Mouse (Mus musculus) midbrain, embryonic 10.5 days (tissue): ENCODE data around the gene Wfdc5. TPM values are rescaled to one million over a fixed set of nuclear protein-coding genes. Genes with fewer than 3 reads are reported as not detected.
"Not testable (repeated sequence)": the region's sequence is repeated elsewhere in the genome, so short reads cannot be mapped to it uniquely, and the experiment has no call there.

Source experiments
- DNase-seq: peaks from one replicate; pipeline ENCODE4 v3.0.0-alpha.2; 2017; ENCODE audit warnings: low spot score
- H3K27ac ChIP-seq: fragments of 300-500 bp; sonication (generic); replicated peaks from 2 replicates; pipeline ENCODE4 v1.5.1; 2016; ENCODE audit warnings: mild to moderate bottlenecking
- H3K27me3 ChIP-seq: fragments of 300-500 bp; sonication (generic); 2 replicates; pipeline ENCODE4 v1.6.1; 2016; ENCODE audit warnings: low read depth, mild to moderate bottlenecking; ENCODE audit not compliant: poor library complexity, severe bottlenecking
- H3K36me3 ChIP-seq: fragments of 300-500 bp; sonication (generic); 2 replicates; pipeline ENCODE4 v1.6.1; 2016; ENCODE audit warnings: mild to moderate bottlenecking, moderate library complexity
- H3K4me1 ChIP-seq: fragments of 300-500 bp; sonication (generic); 2 replicates; pipeline ENCODE4 v1.6.1; 2016
- H3K4me3 ChIP-seq: fragments of 300-500 bp; sonication (generic); 2 replicates; pipeline ENCODE4 v1.5.1; 2016; ENCODE audit warnings: mild to moderate bottlenecking, moderate library complexity
- H3K9me3 ChIP-seq: fragments of 300-500 bp; sonication (generic); replicated peaks from 2 replicates; pipeline ENCODE4 v1.6.1; 2016; ENCODE audit warnings: mild to moderate bottlenecking
- WGBS: fragments of 180-500 bp; shearing (Covaris S2); methylation state at CpG from one replicate; pipeline ENCODE4 v1.1.7; 2016; 5-methylcytosine and 5-hydroxymethylcytosine counted together
- polyA plus RNA-seq: library from polyadenylated mRNA; unstranded; fragments of >200 nt; fragmentation: Nextera tagmentation; extraction: Ambion mirVana; gene quantifications from 2 replicates; pipeline ENCODE4 v1.2.1, GENCODE M21; 2016

Wfdc5 gene
- polyA plus RNA-seq = not detected in 2 replicates

GRCm38 (mm10) chr2:164182692-164183255, at the start of gene Wfdc5:
Gene Wfdc5 (minus strand): TSS chr2:164182742.
- no peak for DNase-seq
- WGBS = 71% methylated on average over 7 of the region's 7 CpGs
- H3K4me1 ChIP-seq = peaks cover 9% of the 10 kb centered on the region

GRCm38 (mm10) chr2:164228361-164229070, 46.0 kb upstream of the Wfdc5 start:
- WGBS = 88% methylated on average over 8 of the region's 8 CpGs

More at GRCm38 (mm10) chr2:164182692-164183255, at the start of gene Wfdc5:
- Histone ChIP-seq H3K36me3 (no peaks in the 10 kb centered on the region), H3K9me3 (no peaks in the 10 kb centered on the region), H3K27me3 (peaks cover 15% of the 10 kb centered on the region; the same call in 1 of the 2 replicates), H3K4me3 (no peak within 1 kb of the TSS), H3K27ac (no peak within 1 kb of the TSS)

GRCm38 (mm10) chr2:164221522-164221921, 39.0 kb upstream of the Wfdc5 start, which contains the start of gene Wfdc15b:
Gene Wfdc15b (minus strand): TSS chr2:164221660.
- H3K27ac ChIP-seq = no peak within 1 kb of the TSS
- 89% methylated on average over 11 of the region's 11 CpGs for WGBS
- H3K36me3 ChIP-seq = no peaks in the 10 kb centered on the region
- no peak for DNase-seq
- no peaks in the 10 kb centered on the region for H3K27me3 ChIP-seq
- no peaks in the 10 kb centered on the region for H3K4me1 ChIP-seq
- no peak within 1 kb of the TSS for H3K4me3 ChIP-seq
- no peaks in the 10 kb centered on the region for H3K9me3 ChIP-seq

More at GRCm38 (mm10) chr2:164228361-164229070, 46.0 kb upstream of the Wfdc5 start:
- Histone ChIP-seq H3K27me3 (no peaks in the 10 kb centered on the region), H3K9me3 (no peaks in the 10 kb centered on the region), H3K27ac (no peak overlapping the region), H3K4me1 (no peaks in the 10 kb centered on the region), H3K4me3 (no peak overlapping the region), H3K36me3 (no peaks in the 10 kb centered on the region)
- no peak for DNase-seq

- DNase-seq = no peak
- Histone ChIP-seq H3K4me1 (no peaks in the 10 kb centered on the region), H3K27me3 (no peaks in the 10 kb centered on the region), H3K9me3 (no peaks in the 10 kb centered on the region), H3K36me3 (no peaks in the 10 kb centered on the region), H3K4me3 (no peak overlapping the region), H3K27ac (no peak overlapping the region)
- 85% methylated on average over 9 of the region's 9 CpGs for WGBS
These were observed 36.8 kb upstream of the Wfdc5 start for GRCm38 (mm10) chr2:164219295-164219694.

- no peak overlapping the region for H3K27ac ChIP-seq
- DNase-seq = no peak
- no peaks in the 10 kb centered on the region for H3K36me3 ChIP-seq
- 91% methylated on average over 5 of the region's 5 CpGs for WGBS
- no peaks in the 10 kb centered on the region for H3K4me1 ChIP-seq
- H3K9me3 ChIP-seq = no peaks in the 10 kb centered on the region
- no peaks in the 10 kb centered on the region for H3K27me3 ChIP-seq
- H3K4me3 ChIP-seq = no peak overlapping the region
These were observed 30.2 kb upstream of the Wfdc5 start for GRCm38 (mm10) chr2:164212711-164213110.

- Histone ChIP-seq H3K9me3 (no peaks in the 10 kb centered on the region), H3K27ac (no peak overlapping the region), H3K27me3 (no peaks in the 10 kb centered on the region), H3K36me3 (no peaks in the 10 kb centered on the region), H3K4me3 (no peak overlapping the region), H3K4me1 (no peaks in the 10 kb centered on the region)
- 87% methylated on average over 4 of the region's 4 CpGs for WGBS
- DNase-seq = no peak
These were observed 28.4 kb upstream of the Wfdc5 start for GRCm38 (mm10) chr2:164210892-164211291.

GRCm38 (mm10) chr2:164206676-164207075, 24.1 kb upstream of the Wfdc5 start:
- Histone ChIP-seq H3K9me3 (no peaks in the 10 kb centered on the region), H3K4me3 (no peak overlapping the region), H3K27ac (no peak overlapping the region), H3K4me1 (no peaks in the 10 kb centered on the region), H3K36me3 (no peaks in the 10 kb centered on the region), H3K27me3 (no peaks in the 10 kb centered on the region)
- DNase-seq = no peak
- 82% methylated on average over 4 of the region's 4 CpGs for WGBS

- H3K27me3 ChIP-seq, H3K9me3 ChIP-seq, H3K27ac ChIP-seq, DNase-seq, H3K4me1 ChIP-seq, H3K36me3 ChIP-seq, H3K4me3 ChIP-seq: not testable (repeated sequence)
- 94% methylated on average over 10 of the region's 10 CpGs for WGBS
These were observed 23.5 kb upstream of the Wfdc5 start for GRCm38 (mm10) chr2:164206011-164206410.

- H3K4me3 ChIP-seq = no peak within 1 kb of the TSS
- H3K27ac ChIP-seq = no peak within 1 kb of the TSS
- no peaks in the 10 kb centered on the region for H3K9me3 ChIP-seq
- WGBS = 77% methylated on average over 20 of the region's 20 CpGs
- H3K4me1 ChIP-seq = no peaks in the 10 kb centered on the region
- no peak for DNase-seq
- no peaks in the 10 kb centered on the region for H3K27me3 ChIP-seq
- H3K36me3 ChIP-seq = no peaks in the 10 kb centered on the region
These were observed 17.2 kb upstream of the Wfdc5 start, which contains the start of gene Wfdc15a for GRCm38 (mm10) chr2:164199626-164200327. Gene Wfdc15a (minus strand): TSS chr2:164200130.

- Histone ChIP-seq H3K27me3 (no peaks in the 10 kb centered on the region), H3K9me3 (no peaks in the 10 kb centered on the region), H3K27ac (no peak overlapping the region), H3K4me3 (no peak overlapping the region), H3K4me1 (no peaks in the 10 kb centered on the region), H3K36me3 (no peaks in the 10 kb centered on the region)
- DNase-seq = no peak
- 91% methylated on average over 5 of the region's 5 CpGs for WGBS
These were observed 14.1 kb upstream of the Wfdc5 start for GRCm38 (mm10) chr2:164196700-164196990.

- DNase-seq = no peak
- H3K27ac ChIP-seq = no peak overlapping the region
- 87% methylated on average over 5 of the region's 5 CpGs for WGBS
These were observed 13.6 kb upstream of the Wfdc5 start for GRCm38 (mm10) chr2:164195971-164196699.

GRCm38 (mm10) chr2:164194959-164195630, 12.6 kb upstream of the Wfdc5 start:
- no peak for DNase-seq
- Histone ChIP-seq H3K9me3 (no peaks in the 10 kb centered on the region), H3K4me1 (no peaks in the 10 kb centered on the region), H3K27ac (no peak overlapping the region), H3K36me3 (no peaks in the 10 kb centered on the region), H3K27me3 (no peaks in the 10 kb centered on the region), H3K4me3 (no peak overlapping the region)
- WGBS = 86% methylated on average over 5 of the region's 5 CpGs

More at GRCm38 (mm10) chr2:164195971-164196699, 13.6 kb upstream of the Wfdc5 start:
- H3K36me3 ChIP-seq = no peaks in the 10 kb centered on the region
- H3K9me3 ChIP-seq = no peaks in the 10 kb centered on the region
- no peak overlapping the region for H3K4me3 ChIP-seq
- H3K27me3 ChIP-seq = no peaks in the 10 kb centered on the region
- no peaks in the 10 kb centered on the region for H3K4me1 ChIP-seq
